Mouse (Mus musculus) skeletal muscle tissue, postnatal 0 days (tissue): ENCODE data around the gene Ampd1. TPM values are rescaled to one million over a fixed set of nuclear protein-coding genes. Genes with fewer than 3 reads are reported as not detected.

ENCODE experiments used
- polyA plus RNA-seq: library from polyadenylated mRNA; unstranded; fragments of >200 nt; fragmentation: Nextera tagmentation; extraction: Ambion mirVana; gene quantifications from 2 replicates; pipeline ENCODE4 v1.2.1, GENCODE M21; 2015

The Ampd1 gene
- 185 and 206 TPM in 2 replicates for polyA plus RNA-seq

DNA sequence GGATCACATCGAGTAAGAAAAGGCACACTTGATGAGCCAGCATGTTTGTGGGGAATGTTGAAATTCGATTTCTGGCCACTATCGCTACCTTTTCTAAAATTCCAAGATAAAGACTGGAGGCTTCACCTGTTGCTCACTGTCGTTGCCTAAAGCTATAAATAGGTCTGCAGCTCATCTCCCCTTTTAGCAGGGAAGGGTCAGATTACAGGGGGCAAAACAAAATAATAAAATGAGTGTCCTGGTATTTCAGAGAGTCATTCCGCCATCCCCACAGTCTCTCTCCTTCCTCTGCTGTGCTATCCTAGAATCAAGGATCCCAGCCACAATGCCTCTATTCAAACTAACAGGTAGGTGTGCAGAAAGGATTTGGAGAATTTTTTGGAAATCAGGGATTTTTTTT lies at the start of gene Ampd1:
Ampd1 (plus strand) TSS at position 244 of the 400 bp plus-strand sequence.

DNA sequence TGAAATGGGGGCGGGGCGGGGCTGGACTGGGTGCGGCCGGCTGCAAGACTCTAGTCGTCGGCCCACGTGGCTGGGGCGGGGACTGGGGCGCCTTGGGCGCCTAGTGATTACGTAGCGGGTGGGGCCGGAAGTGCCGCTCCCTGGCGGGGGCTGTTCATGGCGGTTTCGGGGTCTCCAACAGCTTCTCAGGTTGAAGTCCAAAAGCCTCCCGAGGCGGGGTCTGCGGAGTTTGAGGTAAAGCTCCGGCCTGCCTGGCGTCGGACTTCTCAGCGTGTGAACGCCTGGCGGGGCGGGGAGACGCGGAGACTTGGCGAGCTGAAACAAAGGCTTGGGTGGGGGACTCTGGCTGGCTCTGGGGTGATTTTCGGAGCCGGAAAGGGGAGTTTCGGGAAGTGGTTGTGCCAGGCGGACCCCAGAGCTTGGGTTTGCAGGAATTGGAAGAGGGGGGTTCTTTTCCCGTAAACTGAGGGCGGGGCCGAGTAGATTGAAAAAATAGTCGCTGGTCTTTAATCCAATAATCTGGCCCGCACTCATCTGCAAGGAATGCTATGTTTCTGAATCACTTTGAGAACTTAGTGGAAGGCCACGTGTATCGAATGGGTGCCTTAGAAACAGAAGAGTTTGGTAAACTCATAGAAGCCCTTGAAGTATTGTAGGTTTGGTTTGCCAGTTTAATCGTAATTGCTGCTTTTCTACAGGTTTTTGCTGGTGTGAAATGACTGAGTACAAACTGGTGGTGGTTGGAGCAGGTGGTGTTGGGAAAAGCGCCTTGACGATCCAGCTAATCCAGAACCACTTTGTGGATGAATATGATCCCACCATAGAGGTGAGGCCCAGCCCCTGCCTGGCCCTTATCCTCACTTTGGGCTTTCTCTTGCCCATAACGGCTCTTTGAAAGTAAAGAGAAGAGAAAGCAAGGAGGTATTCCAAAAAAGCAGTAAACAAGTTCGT lies 15.3 kb upstream of the Ampd1 start, which contains the start of gene Nras:
Nras (plus strand) TSS at position 79 of the 951 bp plus-strand sequence.

DNA sequence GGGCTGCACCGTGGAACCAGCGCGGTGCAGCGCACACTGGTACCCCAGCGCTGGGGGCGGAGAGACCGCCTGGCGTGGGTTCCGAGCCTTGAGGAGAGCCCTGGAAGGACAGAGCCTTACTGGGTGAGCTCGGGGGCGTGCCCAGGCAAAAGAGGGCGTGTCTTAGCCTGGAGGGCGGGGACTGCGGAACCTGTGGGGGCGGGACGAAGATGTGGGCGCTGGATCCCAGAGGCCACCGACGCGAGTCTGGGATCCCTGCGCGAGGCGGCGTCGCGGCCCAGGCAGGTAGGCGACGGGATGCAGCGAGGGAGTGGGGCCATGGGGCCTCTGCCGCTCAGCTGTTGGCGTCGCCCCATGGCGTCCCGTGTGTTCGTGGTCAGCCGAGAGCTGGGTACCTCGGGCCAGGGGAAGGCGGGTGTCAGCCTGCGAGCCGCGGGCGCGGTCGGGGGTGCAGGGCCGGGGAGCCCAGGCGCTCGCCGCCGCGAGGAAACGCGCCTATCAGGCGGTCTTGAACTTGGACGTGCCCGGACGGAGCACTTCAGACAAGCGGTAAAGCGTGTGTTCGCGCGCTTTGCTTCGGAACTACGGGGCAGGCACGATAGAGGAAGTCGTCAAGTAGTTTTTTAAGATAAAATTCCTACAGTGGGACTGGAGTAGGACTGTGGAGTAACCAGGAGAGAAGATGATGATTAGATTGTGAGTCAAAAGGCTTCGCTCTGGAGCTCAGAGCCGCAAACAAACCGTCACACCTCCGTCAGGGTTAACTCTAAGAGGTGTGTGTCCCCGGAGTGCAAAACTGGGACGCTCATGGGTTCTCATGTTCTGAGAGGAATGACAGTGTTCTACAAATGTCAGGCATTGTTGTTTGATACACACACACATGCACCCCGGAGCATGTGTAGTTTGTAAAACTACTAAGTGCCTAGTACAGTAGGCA lies 28.9 kb downstream of the Ampd1 start, which contains the start of gene Dennd2c:
Dennd2c (plus strand) TSS at position 151 of the 937 bp plus-strand sequence.

Other genes with a start within 250 kb of the Ampd1 start
- not detected in 2 replicates for gene Sycp1, start 137.9 kb upstream of the Ampd1 start, polyA plus RNA-seq
- 0.06 TPM in 1 of 2 replicates, not detected in the other for gene Nr1h5, start 109.9 kb upstream of the Ampd1 start, polyA plus RNA-seq
- gene Sike1, start 78.3 kb upstream of the Ampd1 start, polyA plus RNA-seq = 68.3 and 70.8 TPM in 2 replicates
- gene Csde1, start 53.6 kb upstream of the Ampd1 start, polyA plus RNA-seq = 237 and 246 TPM in 2 replicates
- 83.7 and 87.3 TPM in 2 replicates for gene Nras, start 15.7 kb upstream of the Ampd1 start, polyA plus RNA-seq
- 7.9 TPM in 2 replicates for gene Dennd2c, start 28.6 kb downstream of the Ampd1 start, polyA plus RNA-seq
- gene Bcas2, start 97.6 kb downstream of the Ampd1 start, polyA plus RNA-seq = 92.8 and 99.9 TPM in 2 replicates
- gene Trim33, start 205.3 kb downstream of the Ampd1 start, polyA plus RNA-seq = 4.5 and 4.6 TPM in 2 replicates